Mouse (Mus musculus): ENCODE results near the gene Sit1. TPM values are rescaled to one million over a fixed set of nuclear protein-coding genes. Genes with fewer than 3 reads are reported as not detected.

Gene Sit1
- not detected in 2 replicates for polyA plus RNA-seq (2014; fragmentation: Nextera tagmentation; extraction: Ambion mirVana)

DNA sequence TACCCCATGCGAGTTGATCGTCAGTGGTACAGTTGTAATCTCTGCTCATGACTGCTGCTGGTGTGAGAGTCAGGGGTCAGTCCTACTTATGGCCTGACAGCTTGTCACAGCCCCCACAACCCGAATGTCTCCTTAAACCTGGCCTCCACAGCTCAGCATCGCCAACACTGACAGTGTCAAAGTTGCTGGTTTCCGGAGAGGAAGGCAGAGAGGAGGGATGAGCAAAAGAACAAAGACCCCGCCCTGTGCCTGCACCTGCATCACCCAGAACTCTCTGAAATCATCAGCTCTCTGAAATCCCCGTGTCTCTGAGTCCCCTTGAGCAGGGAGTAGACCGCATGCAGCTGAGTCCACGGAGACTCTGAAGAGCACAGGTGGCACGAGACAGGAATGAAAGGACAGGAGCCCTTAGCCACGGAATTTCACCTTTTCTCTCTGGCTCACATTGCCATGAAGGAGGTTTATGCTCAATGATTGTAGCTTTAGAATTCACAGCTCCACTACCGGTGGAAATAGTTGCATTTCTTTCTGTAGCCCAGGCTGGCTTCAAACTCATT, at the start of gene Sit1:
Sit1 (minus strand) TSS at position 200 of the 557 bp plus-strand sequence.
- WGBS = 60% methylated on average over 12 of the region's 12 CpGs
- Histone ChIP-seq H3K4me1 (ENCODE audit: control insufficient read depth, insufficient read depth, low read length) (no peaks in the 10 kb centered on the region), H3K27ac (replicated peaks; ENCODE audit: low read depth, low read length) (no peak within 1 kb of the TSS), H3K27me3 (ENCODE audit: control insufficient read depth, insufficient read depth, low read length) (no peaks in the 10 kb centered on the region), H3K4me3 (replicated peaks; ENCODE audit: low read depth, low read length) (no peak within 1 kb of the TSS), H3K9ac (replicated peaks; ENCODE audit: low read length) (no peak within 1 kb of the TSS), H3K9me3 (ENCODE audit: control insufficient read depth, low read length) (no peaks in the 10 kb centered on the region), H3K4me2 (ENCODE audit: low read length) (no peak within 1 kb of the TSS), H3K36me3 (ENCODE audit: control insufficient read depth, insufficient read depth, low read length) (no peaks in the 10 kb centered on the region)
- ATAC-seq (ENCODE audit: low FRiP score, low TSS enrichment) (no peak), DNase-seq (no peak)

DNA sequence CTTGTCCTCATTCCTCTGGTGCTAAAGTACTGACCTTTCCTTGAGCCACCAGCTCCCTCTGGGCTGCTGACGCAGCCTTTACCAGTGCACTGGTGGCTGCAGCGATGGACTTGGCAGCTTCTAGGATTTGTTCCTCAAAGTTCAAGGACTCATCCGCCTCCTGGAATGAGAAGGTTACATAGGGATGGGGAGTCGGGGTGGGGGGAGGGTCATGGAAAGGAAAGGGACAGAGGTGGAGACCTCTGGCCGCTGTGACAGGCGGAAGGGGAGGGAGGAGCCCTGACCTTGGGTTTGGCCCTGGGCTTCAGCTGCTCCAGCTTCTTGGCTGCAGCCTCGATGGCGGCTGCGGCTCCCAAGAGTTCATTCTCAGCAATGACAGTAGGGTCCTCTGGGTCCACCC, 49.7 kb upstream of the Sit1 start:
- Histone ChIP-seq H3K4me1 (ENCODE audit: control insufficient read depth, insufficient read depth, low read length) (no peaks in the 10 kb centered on the region), H3K4me2 (ENCODE audit: low read length) (no peak overlapping the region), H3K9me3 (ENCODE audit: control insufficient read depth, low read length) (no peaks in the 10 kb centered on the region), H3K27me3 (ENCODE audit: control insufficient read depth, insufficient read depth, low read length) (no peaks in the 10 kb centered on the region), H3K36me3 (ENCODE audit: control insufficient read depth, insufficient read depth, low read length) (peaks cover 71% of the 10 kb centered on the region), H3K27ac (replicated peaks; ENCODE audit: low read depth, low read length) (no peak overlapping the region), H3K9ac (replicated peaks; ENCODE audit: low read length) (no peak overlapping the region), H3K4me3 (replicated peaks; ENCODE audit: low read depth, low read length) (no peak overlapping the region)
- 92% methylated on average over 9 of the region's 9 CpGs for WGBS
- ATAC-seq (ENCODE audit: low FRiP score, low TSS enrichment) = no peak
- no peak for DNase-seq

DNA sequence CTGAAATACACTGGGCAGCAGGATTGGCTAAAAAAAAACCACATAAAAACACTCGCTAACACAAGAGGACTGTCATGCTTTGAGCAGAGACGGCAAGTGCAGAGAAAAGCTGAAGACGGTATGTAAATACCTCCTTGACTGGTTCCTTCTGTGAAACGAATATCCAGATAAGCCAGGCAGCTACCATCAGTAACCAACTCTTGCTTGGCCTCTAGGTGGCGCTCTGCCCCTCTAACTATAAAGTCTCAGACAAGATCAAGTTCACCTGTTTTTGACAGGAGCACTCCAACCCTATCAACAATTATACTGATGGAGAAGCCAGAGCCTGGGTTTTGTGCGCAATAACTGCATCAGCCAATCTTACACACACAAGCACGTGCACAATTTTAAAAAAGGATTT, 47.0 kb upstream of the Sit1 start:
- Histone ChIP-seq H3K4me2 (ENCODE audit: low read length) (no peak overlapping the region), H3K36me3 (ENCODE audit: control insufficient read depth, insufficient read depth, low read length) (peaks cover 46% of the 10 kb centered on the region), H3K4me1 (ENCODE audit: control insufficient read depth, insufficient read depth, low read length) (no peaks in the 10 kb centered on the region), H3K9ac (replicated peaks; ENCODE audit: low read length) (no peak overlapping the region), H3K27ac (replicated peaks; ENCODE audit: low read depth, low read length) (no peak overlapping the region), H3K27me3 (ENCODE audit: control insufficient read depth, insufficient read depth, low read length) (0 out of 2 replicates have a peak, but pooled peaks cover under 1% of the 10 kb centered on the region), H3K4me3 (replicated peaks; ENCODE audit: low read depth, low read length) (no peak overlapping the region), H3K9me3 (ENCODE audit: control insufficient read depth, low read length) (no peaks in the 10 kb centered on the region)
- DNase-seq = peak; percentile 85
- 21% methylated on average over 7 of the region's 7 CpGs for WGBS
- ATAC-seq (ENCODE audit: low FRiP score, low TSS enrichment) = no peak

DNA sequence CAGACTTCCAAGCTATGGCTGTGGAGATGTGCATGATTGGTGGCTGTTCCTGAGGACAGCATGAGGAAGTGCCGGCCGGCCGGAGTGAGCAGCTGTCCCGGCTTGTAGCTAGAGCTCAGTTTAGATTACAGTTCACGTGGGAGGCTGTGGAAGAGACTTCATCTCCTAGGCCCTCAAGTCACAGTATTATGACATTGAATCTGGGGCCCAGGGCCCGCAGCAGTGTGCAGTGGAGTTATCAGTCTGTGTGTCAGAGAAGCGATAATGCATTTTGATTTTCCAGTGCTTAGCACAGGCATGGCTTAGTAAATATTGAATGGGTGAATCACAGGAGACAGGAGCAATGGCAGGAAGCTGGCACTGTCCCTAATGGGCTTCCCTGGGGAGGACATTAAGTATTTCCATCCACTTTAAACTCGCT, 46.6 kb upstream of the Sit1 start:
- H3K36me3 ChIP-seq (ENCODE audit: control insufficient read depth, insufficient read depth, low read length) = peaks cover 41% of the 10 kb centered on the region

DNA sequence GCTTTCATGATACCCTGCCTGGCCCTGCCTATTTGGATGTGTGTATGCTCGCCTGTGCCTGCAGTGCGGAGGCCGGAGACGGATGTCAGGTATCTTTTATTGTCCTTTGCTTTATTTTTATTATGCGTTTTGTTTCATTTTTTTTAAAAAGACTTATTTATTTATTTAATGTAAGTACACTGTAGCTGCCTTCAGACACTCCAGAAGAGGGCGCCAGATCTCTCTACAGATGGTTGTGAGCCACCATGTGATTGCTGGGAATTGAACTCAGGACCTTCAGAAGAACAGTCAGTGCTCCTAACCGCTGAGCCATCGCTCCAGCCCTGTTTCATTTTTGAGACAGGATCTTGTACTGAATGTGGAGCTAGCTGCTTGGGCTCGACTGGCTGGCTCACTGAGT, 45.0 kb upstream of the Sit1 start:
- Histone ChIP-seq H3K27ac (replicated peaks; ENCODE audit: low read depth, low read length) (no peak overlapping the region), H3K36me3 (ENCODE audit: control insufficient read depth, insufficient read depth, low read length) (peaks cover 25% of the 10 kb centered on the region), H3K4me1 (ENCODE audit: control insufficient read depth, insufficient read depth, low read length) (0 out of 2 replicates have a peak, but pooled peaks cover 8% of the 10 kb centered on the region), H3K27me3 (ENCODE audit: control insufficient read depth, insufficient read depth, low read length) (peaks cover 12% of the 10 kb centered on the region), H3K9me3 (ENCODE audit: control insufficient read depth, low read length) (no peaks in the 10 kb centered on the region), H3K4me2 (ENCODE audit: low read length) (no peak overlapping the region), H3K4me3 (replicated peaks; ENCODE audit: low read depth, low read length) (no peak overlapping the region), H3K9ac (replicated peaks; ENCODE audit: low read length) (no peak overlapping the region)
- no peak for DNase-seq
- 84% methylated on average over 9 of the region's 9 CpGs for WGBS
- ATAC-seq (ENCODE audit: low FRiP score, low TSS enrichment) = no peak

More for the DNA sequence above, 46.6 kb upstream of the Sit1 start:
- 73% methylated on average over 8 of the region's 8 CpGs for WGBS
- H3K27me3 ChIP-seq (ENCODE audit: control insufficient read depth, insufficient read depth, low read length) = 0 out of 2 replicates have a peak, but pooled peaks cover 5% of the 10 kb centered on the region
- no peak overlapping the region for H3K4me3 ChIP-seq (replicated peaks; ENCODE audit: low read depth, low read length)
- no peak overlapping the region for H3K4me2 ChIP-seq (ENCODE audit: low read length)
- H3K9ac ChIP-seq (replicated peaks; ENCODE audit: low read length) = no peak overlapping the region
- no peak overlapping the region for H3K27ac ChIP-seq (replicated peaks; ENCODE audit: low read depth, low read length)
- no peaks in the 10 kb centered on the region for H3K9me3 ChIP-seq (ENCODE audit: control insufficient read depth, low read length)
- no peaks in the 10 kb centered on the region for H3K4me1 ChIP-seq (ENCODE audit: control insufficient read depth, insufficient read depth, low read length)
- ATAC-seq (ENCODE audit: low FRiP score, low TSS enrichment) (no peak), DNase-seq (no peak)

DNA sequence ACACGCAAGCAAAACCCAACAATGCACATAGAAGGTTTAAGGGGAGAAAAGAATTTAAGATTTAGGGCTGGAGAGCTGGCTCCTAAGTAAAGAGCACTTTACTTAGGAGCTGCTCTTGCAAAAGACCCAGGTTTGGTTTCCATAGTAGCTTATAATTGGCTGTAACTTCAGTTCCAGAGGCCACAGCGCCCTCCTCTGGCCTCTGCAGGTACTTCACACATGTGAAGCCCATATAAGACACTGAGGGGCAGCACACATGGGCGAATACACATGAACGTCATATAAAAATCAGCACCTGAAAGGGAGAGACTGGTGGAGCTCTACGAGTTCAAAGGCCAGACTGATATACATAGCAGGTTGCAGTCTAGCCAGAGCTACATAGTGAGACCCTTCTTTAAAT, 44.3 kb upstream of the Sit1 start:
- Histone ChIP-seq H3K4me3 (replicated peaks; ENCODE audit: low read depth, low read length) (no peak overlapping the region), H3K27ac (replicated peaks; ENCODE audit: low read depth, low read length) (no peak overlapping the region), H3K4me1 (ENCODE audit: control insufficient read depth, insufficient read depth, low read length) (0 out of 2 replicates have a peak, but pooled peaks cover 8% of the 10 kb centered on the region), H3K27me3 (ENCODE audit: control insufficient read depth, insufficient read depth, low read length) (peaks cover 18% of the 10 kb centered on the region), H3K9me3 (ENCODE audit: control insufficient read depth, low read length) (no peaks in the 10 kb centered on the region), H3K9ac (replicated peaks; ENCODE audit: low read length) (no peak overlapping the region), H3K36me3 (ENCODE audit: control insufficient read depth, insufficient read depth, low read length) (peaks cover 19% of the 10 kb centered on the region), H3K4me2 (ENCODE audit: low read length) (no peak overlapping the region)
- ATAC-seq (ENCODE audit: low FRiP score, low TSS enrichment) = no peak
- 67% methylated on average over 5 of the region's 5 CpGs for WGBS
- peak; percentile 7 for DNase-seq

DNA sequence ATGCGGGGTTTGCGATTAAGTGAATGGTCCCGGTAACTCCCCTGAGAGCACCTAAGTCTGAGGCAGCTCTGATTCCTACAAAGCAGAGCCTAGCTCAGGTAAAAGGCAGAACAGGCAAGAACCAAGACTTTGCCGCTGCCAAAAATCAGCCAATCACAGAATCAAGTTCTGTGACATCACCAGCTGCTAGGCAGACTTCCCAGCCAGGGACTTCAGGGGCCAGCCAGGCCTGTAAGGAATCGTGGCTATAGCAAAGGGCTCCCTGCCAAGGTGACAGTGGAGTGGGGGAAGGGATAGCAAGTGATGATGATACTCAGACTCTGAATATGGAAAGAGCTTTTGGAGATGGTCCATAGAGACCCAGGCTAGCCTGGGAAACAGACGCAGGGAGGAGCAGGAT, 36.4 kb upstream of the Sit1 start:
- ATAC-seq (ENCODE audit: low FRiP score, low TSS enrichment) (peak; percentile 57; the same call in 1 of the 2 replicates), DNase-seq (peak; percentile 94)
- H3K27ac ChIP-seq (replicated peaks; ENCODE audit: low read depth, low read length) = no peak overlapping the region
- H3K27me3 ChIP-seq (ENCODE audit: control insufficient read depth, insufficient read depth, low read length) = peaks cover 23% of the 10 kb centered on the region
- no peak overlapping the region for H3K4me3 ChIP-seq (replicated peaks; ENCODE audit: low read depth, low read length)
- H3K9me3 ChIP-seq (ENCODE audit: control insufficient read depth, low read length) = no peaks in the 10 kb centered on the region
- 11% methylated on average over 6 of the region's 6 CpGs for WGBS
- no peaks in the 10 kb centered on the region for H3K36me3 ChIP-seq (ENCODE audit: control insufficient read depth, insufficient read depth, low read length)
- peaks cover 11% of the 10 kb centered on the region; the same call in 1 of the 2 replicates for H3K4me1 ChIP-seq (ENCODE audit: control insufficient read depth, insufficient read depth, low read length)
- H3K9ac ChIP-seq (replicated peaks; ENCODE audit: low read length) = no peak overlapping the region
- peak overlapping the region; percentile 39 for H3K4me2 ChIP-seq (ENCODE audit: low read length)

DNA sequence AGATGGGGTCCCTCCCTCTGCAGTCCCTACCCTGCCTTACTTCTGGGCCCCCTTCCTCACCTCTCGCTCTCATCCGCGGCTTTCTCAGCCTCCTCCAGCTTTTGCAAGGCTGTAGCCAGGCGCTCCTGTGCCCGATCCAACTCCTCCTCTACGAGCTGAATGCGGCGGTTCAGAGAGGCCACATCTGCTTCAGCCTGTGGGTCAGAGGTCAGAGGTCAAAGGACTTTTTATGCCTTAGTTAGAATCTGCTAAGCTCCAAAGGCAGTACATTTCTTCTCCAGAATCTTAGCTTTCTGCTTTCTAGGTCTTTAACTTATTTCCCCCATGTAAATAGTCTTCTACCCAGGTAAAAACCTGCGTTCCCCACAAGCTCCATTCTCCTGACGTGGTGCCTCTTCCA, 36.0 kb upstream of the Sit1 start:
- Histone ChIP-seq H3K36me3 (ENCODE audit: control insufficient read depth, insufficient read depth, low read length) (no peaks in the 10 kb centered on the region), H3K4me1 (ENCODE audit: control insufficient read depth, insufficient read depth, low read length) (peaks cover 11% of the 10 kb centered on the region; the same call in 1 of the 2 replicates), H3K9ac (replicated peaks; ENCODE audit: low read length) (no peak overlapping the region), H3K4me3 (replicated peaks; ENCODE audit: low read depth, low read length) (no peak overlapping the region), H3K4me2 (ENCODE audit: low read length) (peak overlapping the region; percentile 39), H3K27me3 (ENCODE audit: control insufficient read depth, insufficient read depth, low read length) (peaks cover 23% of the 10 kb centered on the region), H3K27ac (replicated peaks; ENCODE audit: low read depth, low read length) (no peak overlapping the region), H3K9me3 (ENCODE audit: control insufficient read depth, low read length) (no peaks in the 10 kb centered on the region)
- DNase-seq (no peak), ATAC-seq (ENCODE audit: low FRiP score, low TSS enrichment) (no peak)
- 15% methylated on average over 10 of the region's 10 CpGs for WGBS

Data from midbrain, embryonic 14.5 days (tissue).